23 mouse cellular contexts compared by ENCODE assay signal in genomic region chr9:75055046-75055445, GRCm38 (mm10).
"Had no signal": no experiment of that assay in that cellular context is flagged by ENCODE, and none has a peak within 500 bp of the region (broad histone marks: within the 10 kb centered on the region; RNA-seq: fewer than 3 reads in every experiment).

No protein-coding gene starts in this region.

- DNase-seq: gastrocnemius, adult 2 months; gastrocnemius, postnatal 10 days; gastrocnemius, postnatal 25 days; heart, adult 2 months; heart, postnatal 14 days; heart, postnatal 4 days; kidney, postnatal 14 days; kidney, postnatal 4 days; liver; liver, embryonic 13.5 days; liver, postnatal 0 days had no signal

- H3K4me3 ChIP-seq: gastrocnemius, adult 2 months; heart, adult 2 months; heart, embryonic 13.5 days; heart, embryonic 15.5 days; hindbrain, embryonic 10.5 days; hindbrain, embryonic 12.5 days; intestine, embryonic 15.5 days; kidney, embryonic 15.5 days; layer of hippocampus, adult 2 months; limb, embryonic 10.5 days; limb, embryonic 12.5 days; liver, embryonic 13.5 days; liver, embryonic 15.5 days had no signal

- H3K27me3 ChIP-seq: heart, embryonic 13.5 days; heart, embryonic 15.5 days; hindbrain, embryonic 12.5 days; intestine, embryonic 15.5 days; kidney, embryonic 15.5 days; limb, embryonic 12.5 days; liver, embryonic 13.5 days; liver, embryonic 15.5 days had no signal

- H3K27ac ChIP-seq: gastrocnemius, adult 2 months; heart, adult 2 months; heart, embryonic 13.5 days; heart, embryonic 15.5 days; hindbrain, embryonic 10.5 days; hindbrain, embryonic 12.5 days; hindbrain, embryonic 14.5 days; intestine, embryonic 15.5 days; kidney, embryonic 15.5 days; kidney, postnatal 0 days; layer of hippocampus, adult 2 months; limb, embryonic 10.5 days; limb, embryonic 12.5 days; liver, embryonic 13.5 days; liver, embryonic 15.5 days had no signal

- H3K4me1 ChIP-seq: heart, embryonic 15.5 days; hindbrain, embryonic 10.5 days; hindbrain, embryonic 12.5 days; intestine, embryonic 15.5 days; kidney, embryonic 15.5 days; limb, embryonic 10.5 days; limb, embryonic 12.5 days; liver, embryonic 13.5 days; liver, embryonic 15.5 days had no signal
